Mouse (Mus musculus): ENCODE results near the gene Rbck1. TPM values are rescaled to one million over a fixed set of nuclear protein-coding genes. Genes with fewer than 3 reads are reported as not detected.

Gene Rbck1
- total RNA-seq, 1 experiment = 69.9 TPM

DNA sequence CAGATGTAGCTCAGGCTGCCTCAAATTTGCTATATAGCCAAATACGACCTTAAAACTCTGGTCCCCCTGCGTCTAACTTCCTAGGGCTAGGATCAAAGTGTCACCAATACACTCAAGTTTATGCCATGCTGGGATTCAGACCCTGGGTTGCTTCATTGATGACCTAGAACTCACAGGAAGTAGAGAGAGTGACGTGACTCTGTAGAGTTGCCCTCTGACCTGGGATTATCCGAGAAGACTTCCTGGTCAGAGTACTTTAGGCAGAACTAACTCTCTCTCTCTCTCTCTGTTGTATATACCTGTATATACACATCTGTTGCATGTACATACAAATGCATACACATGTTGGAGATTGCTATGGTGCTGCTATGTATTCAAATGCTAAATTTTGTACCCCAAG, 40.2 kb upstream of the Rbck1 start:
- H3K27ac ChIP-seq (ENCODE audit: insufficient read depth, low read depth, low read length, poor library complexity, severe bottlenecking) = no peak overlapping the region
- in situ Hi-C loops (cut with MboI; ENCODE audit: low sequenced_read_pairs in 2 of 2, unreplicated experiment in 2 of 2) = no loop called here
- H3K9me3 ChIP-seq (ENCODE audit: control insufficient read depth, insufficient read depth, low read depth, low read length) = no peaks in the 10 kb centered on the region
- H3K9ac ChIP-seq (ENCODE audit: insufficient read depth, low read depth, low read length, poor library complexity, severe bottlenecking) = no peak overlapping the region
- no peaks in the 10 kb centered on the region for H3K36me3 ChIP-seq (ENCODE audit: control insufficient read depth, insufficient read depth, low read length, poor library complexity, severe bottlenecking)
- no peak overlapping the region for H3K4me3 ChIP-seq (ENCODE audit: insufficient read depth in 1 of 2, low read depth in 1 of 2, low read length in 2 of 2, poor library complexity in 1 of 2, severe bottlenecking in 1 of 2)
- DNase-seq (ENCODE audit: low read depth, low spot score) = no peak
- no peak for TF ChIP-seq MAFK (IDR thresholded peaks at IDR 0.05; ENCODE audit: insufficient read depth, low read depth, low read length)
- TF ChIP-seq ZC3H11A (IDR thresholded peaks at IDR 0.05; ENCODE audit: borderline replicate concordance, low read depth, low read length) = no peak
- TF ChIP-seq CHD2 (IDR thresholded peaks at IDR 0.05; ENCODE audit: low read depth, low read length) = no peak
- no peak for TF ChIP-seq ZNF384 (IDR thresholded peaks at IDR 0.05; ENCODE audit: low read depth, low read length)
- no peak for TF ChIP-seq HCFC1 (IDR thresholded peaks at IDR 0.05; ENCODE audit: borderline replicate concordance, insufficient read depth, low read length)
- peaks cover 2 to 20% of the 10 kb centered on the region in 2 experiments; a peak in 3 of 4 replicates for H3K4me1 ChIP-seq (ENCODE audit: control insufficient read depth in 2 of 2, insufficient read depth in 2 of 2, low read length in 2 of 2, poor library complexity in 1 of 2)

DNA sequence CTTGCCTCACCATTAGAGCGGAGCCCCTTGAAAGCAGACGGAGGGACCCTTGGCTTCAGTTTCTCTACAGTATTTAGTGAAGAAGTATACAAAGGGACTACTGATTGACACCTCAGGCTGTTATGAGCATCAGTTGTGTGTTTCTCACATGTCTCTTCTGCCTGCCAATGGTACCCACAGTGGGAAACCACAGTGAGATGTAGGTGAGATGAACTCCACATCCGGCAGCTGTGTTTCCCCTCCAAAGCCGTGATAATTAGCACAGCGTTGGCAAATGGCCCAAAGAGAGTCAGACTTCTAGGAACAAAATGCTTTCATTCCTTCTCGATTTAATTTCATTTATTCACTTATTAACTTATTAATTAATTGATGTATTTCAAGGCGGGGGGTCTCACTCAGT, 39.7 kb upstream of the Rbck1 start:
- Histone ChIP-seq H3K9ac (ENCODE audit: insufficient read depth, low read depth, low read length, poor library complexity, severe bottlenecking) (no peak overlapping the region), H3K4me1 (ENCODE audit: control insufficient read depth in 2 of 2, insufficient read depth in 2 of 2, low read length in 2 of 2, poor library complexity in 1 of 2) (peaks cover 2 to 22% of the 10 kb centered on the region in 2 experiments; a peak in 3 of 4 replicates), H3K4me3 (ENCODE audit: insufficient read depth in 1 of 2, low read depth in 1 of 2, low read length in 2 of 2, poor library complexity in 1 of 2, severe bottlenecking in 1 of 2) (no peak overlapping the region), H3K9me3 (ENCODE audit: control insufficient read depth, insufficient read depth, low read depth, low read length) (no peaks in the 10 kb centered on the region), H3K36me3 (ENCODE audit: control insufficient read depth, insufficient read depth, low read length, poor library complexity, severe bottlenecking) (no peaks in the 10 kb centered on the region), H3K27ac (ENCODE audit: insufficient read depth, low read depth, low read length, poor library complexity, severe bottlenecking) (no peak overlapping the region)
- TF ChIP-seq HCFC1 (IDR thresholded peaks at IDR 0.05; ENCODE audit: borderline replicate concordance, insufficient read depth, low read length) (no peak), ZC3H11A (IDR thresholded peaks at IDR 0.05; ENCODE audit: borderline replicate concordance, low read depth, low read length) (no peak), CHD2 (IDR thresholded peaks at IDR 0.05; ENCODE audit: low read depth, low read length) (no peak), ZNF384 (IDR thresholded peaks at IDR 0.05; ENCODE audit: low read depth, low read length) (no peak)
- in situ Hi-C loops (cut with MboI; ENCODE audit: low sequenced_read_pairs in 2 of 2, unreplicated experiment in 2 of 2) = no loop called here
- DNase-seq (ENCODE audit: low read depth, low spot score) = no peak

DNA sequence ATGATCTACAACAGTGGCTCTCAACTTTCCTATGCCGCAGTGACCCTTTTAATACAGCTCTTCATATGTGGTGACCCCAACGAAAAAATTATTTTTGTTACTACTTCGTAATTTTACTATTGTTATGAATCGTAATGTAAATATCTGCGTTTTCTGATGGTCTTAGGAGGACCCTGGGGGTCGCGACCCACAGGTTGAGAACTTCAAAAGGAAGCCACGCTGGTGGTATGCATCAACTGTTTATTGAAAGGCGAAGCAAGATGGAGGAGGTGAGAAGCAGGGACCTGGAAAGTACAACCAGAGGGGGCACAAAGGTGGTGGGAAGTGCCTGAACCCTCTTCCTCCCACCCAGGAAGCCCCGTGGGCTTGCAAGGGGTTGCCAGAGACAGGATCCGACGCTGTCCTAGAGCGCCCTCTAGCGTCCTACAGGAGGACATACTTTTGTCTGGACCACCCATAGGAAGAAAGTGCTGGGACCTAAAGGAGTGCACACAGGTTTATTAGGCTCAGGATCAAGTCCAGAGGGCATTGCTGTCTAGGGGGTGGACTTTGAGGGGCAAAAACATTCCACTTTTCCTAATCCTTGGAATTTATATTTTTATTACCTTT, 36.2 kb upstream of the Rbck1 start:
- DNase-seq (ENCODE audit: low read depth, low spot score) = peak; percentile 83
- no peak overlapping the region for H3K27ac ChIP-seq (ENCODE audit: insufficient read depth, low read depth, low read length, poor library complexity, severe bottlenecking)
- H3K9me3 ChIP-seq (ENCODE audit: control insufficient read depth, insufficient read depth, low read depth, low read length) = no peaks in the 10 kb centered on the region
- no peak overlapping the region for H3K4me3 ChIP-seq (ENCODE audit: insufficient read depth in 1 of 2, low read depth in 1 of 2, low read length in 2 of 2, poor library complexity in 1 of 2, severe bottlenecking in 1 of 2)
- peaks cover 2 to 6% of the 10 kb centered on the region in 2 experiments; a peak in 2 of 4 replicates for H3K4me1 ChIP-seq (ENCODE audit: control insufficient read depth in 2 of 2, insufficient read depth in 2 of 2, low read length in 2 of 2, poor library complexity in 1 of 2)
- in situ Hi-C loops (cut with MboI; ENCODE audit: low sequenced_read_pairs in 2 of 2, unreplicated experiment in 2 of 2) = loop anchor here in 1 of 2 experiments (10.0 kb wide), 1 partner anchor 344 kb away; no protein-coding TSS in a partner anchor
- no peaks in the 10 kb centered on the region for H3K36me3 ChIP-seq (ENCODE audit: control insufficient read depth, insufficient read depth, low read length, poor library complexity, severe bottlenecking)
- H3K9ac ChIP-seq (ENCODE audit: insufficient read depth, low read depth, low read length, poor library complexity, severe bottlenecking) = no peak overlapping the region
- no peak for TF ChIP-seq HCFC1 (IDR thresholded peaks at IDR 0.05; ENCODE audit: borderline replicate concordance, insufficient read depth, low read length)
- TF ChIP-seq ZNF384 (IDR thresholded peaks at IDR 0.05; ENCODE audit: low read depth, low read length) = no peak
- peak; percentile 96 for TF ChIP-seq CHD2 (IDR thresholded peaks at IDR 0.05; ENCODE audit: low read depth, low read length)
- TF ChIP-seq MAFK (IDR thresholded peaks at IDR 0.05; ENCODE audit: insufficient read depth, low read depth, low read length) = no peak
- TF ChIP-seq ZC3H11A (IDR thresholded peaks at IDR 0.05; ENCODE audit: borderline replicate concordance, low read depth, low read length) = peak; percentile 62; the same call in 1 of the 2 replicates

DNA sequence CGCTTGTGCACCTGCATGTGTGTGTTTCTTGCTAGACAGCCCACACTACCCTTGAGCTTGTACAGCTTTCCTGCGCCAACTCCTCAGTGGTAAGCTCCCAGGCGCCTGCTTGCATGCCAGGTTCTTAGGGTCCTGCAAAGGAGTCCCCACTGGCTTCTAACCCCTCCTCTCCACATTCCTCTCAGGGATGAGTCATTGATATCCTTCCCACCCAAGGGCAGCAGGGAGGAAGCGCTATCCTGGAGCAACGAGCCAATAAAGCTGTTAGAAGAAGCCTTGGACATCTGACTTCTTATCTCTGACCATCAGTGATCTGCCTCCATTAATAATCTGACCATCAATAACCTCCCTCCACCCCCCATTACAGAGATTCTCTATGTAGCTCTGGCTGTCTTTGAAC, 35.5 kb upstream of the Rbck1 start:
- no peak overlapping the region for H3K27ac ChIP-seq (ENCODE audit: insufficient read depth, low read depth, low read length, poor library complexity, severe bottlenecking)
- peaks cover 2 to 7% of the 10 kb centered on the region in 2 experiments; a peak in 2 of 4 replicates for H3K4me1 ChIP-seq (ENCODE audit: control insufficient read depth in 2 of 2, insufficient read depth in 2 of 2, low read length in 2 of 2, poor library complexity in 1 of 2)
- H3K36me3 ChIP-seq (ENCODE audit: control insufficient read depth, insufficient read depth, low read length, poor library complexity, severe bottlenecking) = no peaks in the 10 kb centered on the region
- in situ Hi-C loops (cut with MboI; ENCODE audit: low sequenced_read_pairs in 2 of 2, unreplicated experiment in 2 of 2) = loop anchor here in 1 of 2 experiments (10.0 kb wide), 1 partner anchor 343 kb away; no protein-coding TSS in a partner anchor
- H3K9ac ChIP-seq (ENCODE audit: insufficient read depth, low read depth, low read length, poor library complexity, severe bottlenecking) = no peak overlapping the region
- no peak for DNase-seq (ENCODE audit: low read depth, low spot score)
- TF ChIP-seq CHD2 (IDR thresholded peaks at IDR 0.05; ENCODE audit: low read depth, low read length) (no peak), MAFK (IDR thresholded peaks at IDR 0.05; ENCODE audit: insufficient read depth, low read depth, low read length) (no peak), ZC3H11A (IDR thresholded peaks at IDR 0.05; ENCODE audit: borderline replicate concordance, low read depth, low read length) (no peak), ZNF384 (IDR thresholded peaks at IDR 0.05; ENCODE audit: low read depth, low read length) (no peak), HCFC1 (IDR thresholded peaks at IDR 0.05; ENCODE audit: borderline replicate concordance, insufficient read depth, low read length) (no peak)
- no peaks in the 10 kb centered on the region for H3K9me3 ChIP-seq (ENCODE audit: control insufficient read depth, insufficient read depth, low read depth, low read length)
- no peak overlapping the region for H3K4me3 ChIP-seq (ENCODE audit: insufficient read depth in 1 of 2, low read depth in 1 of 2, low read length in 2 of 2, poor library complexity in 1 of 2, severe bottlenecking in 1 of 2)
